Mouse (Mus musculus) forebrain, embryonic 14.5 days (tissue): ENCODE measurements around the gene Pcbd1. TPM values are rescaled to one million over a fixed set of nuclear protein-coding genes. Genes with fewer than 3 reads are reported as not detected.

Experiments used
- ATAC-seq: fragments of 200-750 bp; cut with Nextera tagmentation; 2 replicates; pipeline ENCODE4 v1.8.0; 2017; ENCODE audit warnings: mild to moderate bottlenecking, moderate library complexity
- DNase-seq: peaks from one replicate; pipeline ENCODE4 v3.0.0-alpha.2; 2015; ENCODE audit warnings: low spot score
- H3K27ac ChIP-seq: fragments of 300-500 bp; sonication (generic); 2 replicates; pipeline ENCODE4 v1.5.1; 2014; ENCODE audit warnings: low read depth, mild to moderate bottlenecking, control low read depth, low read length, moderate library complexity
- H3K27me3 ChIP-seq: fragments of 300-500 bp; sonication (generic); replicated peaks from 2 replicates; pipeline ENCODE4 v1.6.1; 2014; ENCODE audit warnings: low read length, control low read depth, mixed read lengths; ENCODE audit not compliant: control insufficient read depth, insufficient read depth
- H3K36me3 ChIP-seq: fragments of 300-500 bp; sonication (generic); 2 replicates; pipeline ENCODE4 v1.6.1; 2014; ENCODE audit warnings: low read length, control low read depth; ENCODE audit not compliant: control insufficient read depth, insufficient read depth
- H3K4me1 ChIP-seq: fragments of 300-500 bp; sonication (generic); 2 replicates; pipeline ENCODE4 v1.6.1; 2014; ENCODE audit warnings: antibody characterized with exemption, low read length, control low read depth; ENCODE audit not compliant: control insufficient read depth, insufficient read depth
- H3K4me2 ChIP-seq: fragments of 300-500 bp; sonication (generic); 2 replicates; pipeline ENCODE4 v1.6.1; 2014; ENCODE audit warnings: mild to moderate bottlenecking, control low read depth, low read length
- H3K4me3 ChIP-seq: fragments of 300-500 bp; sonication (generic); 2 replicates; pipeline ENCODE4 v1.5.1; 2014; ENCODE audit warnings: low read depth, low read length, control low read depth
- H3K9ac ChIP-seq: fragments of 300-500 bp; sonication (generic); 2 replicates; pipeline ENCODE4 v1.6.1; 2014; ENCODE audit warnings: mild to moderate bottlenecking, low read length, control low read depth, moderate library complexity
- H3K9me3 ChIP-seq: fragments of 300-500 bp; sonication (generic); replicated peaks from 2 replicates; pipeline ENCODE4 v1.6.1; 2016; ENCODE audit warnings: low read length, control low read depth, mixed read lengths; ENCODE audit not compliant: control insufficient read depth
- WGBS: fragments of 180-500 bp; shearing (Covaris S2); extraction: QIAGEN DNeasy Blood & Tissue Kit; methylation state at CpG from one replicate; pipeline ENCODE4 v1.1.7; 2014; 5-methylcytosine and 5-hydroxymethylcytosine counted together
- polyA plus RNA-seq: library from polyadenylated mRNA; unstranded; fragments of >200 nt; fragmentation: Nextera tagmentation; extraction: Ambion mirVana; gene quantifications from 2 replicates; pipeline ENCODE4 v1.2.1, GENCODE M21; 2014

The Pcbd1 gene
- polyA plus RNA-seq, 1 experiment from 2014 or later: 25.5 TPM

DNA sequence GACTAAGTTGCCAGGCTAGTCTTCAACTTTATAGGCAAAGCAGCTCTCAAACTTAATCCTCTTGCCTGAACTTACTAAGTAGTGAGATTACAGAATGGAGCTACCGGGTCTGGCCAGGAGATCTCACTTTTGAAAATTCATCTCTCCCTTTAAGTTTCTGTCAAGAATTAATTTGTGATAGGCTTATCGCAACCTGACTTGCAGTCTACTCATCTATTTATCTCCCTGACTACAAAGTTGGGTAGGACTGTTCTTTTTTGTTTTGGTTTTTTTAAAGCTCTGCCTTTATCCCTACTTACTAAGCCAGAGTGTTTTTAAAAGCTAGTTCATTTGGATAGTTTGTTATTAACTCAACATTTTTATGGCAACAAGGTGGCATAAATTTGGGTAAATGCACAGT is 35.3 kb downstream of the Pcbd1 start:
- H3K36me3 ChIP-seq: peaks cover 19% of the 10 kb centered on the region

DNA sequence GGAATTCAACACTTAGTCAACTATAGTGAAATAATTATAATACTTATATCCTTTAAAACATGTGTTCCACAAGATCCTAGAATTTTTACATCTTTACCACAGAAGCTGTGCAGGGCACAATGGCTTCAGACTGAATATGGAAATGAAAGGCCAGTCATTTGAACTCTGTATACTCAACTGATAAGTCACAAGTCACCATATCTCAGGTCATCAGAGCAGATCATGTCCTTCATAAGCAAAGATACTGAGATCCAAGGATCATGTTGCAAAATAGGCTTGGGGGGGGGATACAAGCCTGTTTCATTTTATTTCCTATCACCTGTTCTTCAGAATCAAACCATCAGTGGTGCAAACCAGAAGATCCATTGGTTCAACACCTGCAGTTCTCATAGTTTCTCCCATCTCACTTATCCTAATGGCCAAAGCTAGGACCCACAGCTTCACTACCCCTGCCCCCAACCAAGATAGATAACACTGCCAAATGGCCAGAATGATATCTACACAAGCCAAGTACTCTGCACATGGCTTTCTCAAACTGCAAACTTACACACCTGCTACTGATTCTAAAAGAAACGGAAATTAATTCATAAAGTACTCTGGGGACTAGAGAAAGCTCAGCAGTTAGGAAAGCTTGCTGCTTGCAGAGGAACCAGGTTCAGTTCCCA is 39.7 kb downstream of the Pcbd1 start:
- no peak for ATAC-seq
- peaks cover 5% of the 10 kb centered on the region; the same call in 1 of the 2 replicates for H3K36me3 ChIP-seq
- no peak overlapping the region for H3K4me3 ChIP-seq
- no peaks in the 10 kb centered on the region for H3K4me1 ChIP-seq
- H3K4me2 ChIP-seq: no peak overlapping the region
- 91% methylated on average over 1 of the region's 1 CpGs for WGBS
- no peaks in the 10 kb centered on the region for H3K9me3 ChIP-seq
- H3K27me3 ChIP-seq: no peaks in the 10 kb centered on the region
- no peak overlapping the region for H3K27ac ChIP-seq
- H3K9ac ChIP-seq: no peak overlapping the region
- no peak for DNase-seq

More for the DNA sequence above, 35.3 kb downstream of the Pcbd1 start:
- ATAC-seq: no peak
- no peak for DNase-seq
- Histone ChIP-seq H3K4me3 (no peak overlapping the region), H3K9me3 (no peaks in the 10 kb centered on the region), H3K27me3 (no peaks in the 10 kb centered on the region), H3K4me2 (no peak overlapping the region), H3K27ac (no peak overlapping the region), H3K4me1 (no peaks in the 10 kb centered on the region), H3K9ac (no peak overlapping the region)
- WGBS: 96% methylated on average over 2 of the region's 2 CpGs

GRCm38 (mm10) chr10:61130959-61131358 is 41.8 kb downstream of the Pcbd1 start:
- DNase-seq (no peak), ATAC-seq (no peak)
- H3K4me2 ChIP-seq: no peak overlapping the region
- no peaks in the 10 kb centered on the region for H3K4me1 ChIP-seq
- H3K9me3 ChIP-seq: no peaks in the 10 kb centered on the region
- peaks cover 5% of the 10 kb centered on the region; the same call in 1 of the 2 replicates for H3K36me3 ChIP-seq
- H3K27me3 ChIP-seq: no peaks in the 10 kb centered on the region
- WGBS: 77% methylated on average over 3 of the region's 3 CpGs
- H3K4me3 ChIP-seq: no peak overlapping the region
- no peak overlapping the region for H3K9ac ChIP-seq
- no peak overlapping the region for H3K27ac ChIP-seq

- 68% methylated on average over 4 of the region's 4 CpGs for WGBS
- ATAC-seq: no peak
These were observed 44.9 kb downstream of the Pcbd1 start for GRCm38 (mm10) chr10:61134041-61134440.

GRCm38 (mm10) chr10:61135226-61135839 is 46.2 kb downstream of the Pcbd1 start:
- H3K4me3 ChIP-seq: no peak overlapping the region
- DNase-seq (no peak), ATAC-seq (no peak)
- no peaks in the 10 kb centered on the region for H3K27me3 ChIP-seq
- 73% methylated on average over 3 of the region's 3 CpGs for WGBS
- no peak overlapping the region for H3K27ac ChIP-seq
- no peak overlapping the region for H3K9ac ChIP-seq
- H3K36me3 ChIP-seq: peaks cover 14% of the 10 kb centered on the region
- H3K4me1 ChIP-seq: no peaks in the 10 kb centered on the region
- no peaks in the 10 kb centered on the region for H3K9me3 ChIP-seq
- H3K4me2 ChIP-seq: no peak overlapping the region

More at GRCm38 (mm10) chr10:61134041-61134440, 44.9 kb downstream of the Pcbd1 start:
- H3K9me3 ChIP-seq: no peaks in the 10 kb centered on the region
- no peak overlapping the region for H3K4me3 ChIP-seq
- no peak overlapping the region for H3K9ac ChIP-seq
- H3K4me2 ChIP-seq: no peak overlapping the region
- no peak for DNase-seq
- H3K27me3 ChIP-seq: no peaks in the 10 kb centered on the region
- peaks cover 10% of the 10 kb centered on the region; the same call in 1 of the 2 replicates for H3K36me3 ChIP-seq
- H3K4me1 ChIP-seq: no peaks in the 10 kb centered on the region
- no peak overlapping the region for H3K27ac ChIP-seq

DNA sequence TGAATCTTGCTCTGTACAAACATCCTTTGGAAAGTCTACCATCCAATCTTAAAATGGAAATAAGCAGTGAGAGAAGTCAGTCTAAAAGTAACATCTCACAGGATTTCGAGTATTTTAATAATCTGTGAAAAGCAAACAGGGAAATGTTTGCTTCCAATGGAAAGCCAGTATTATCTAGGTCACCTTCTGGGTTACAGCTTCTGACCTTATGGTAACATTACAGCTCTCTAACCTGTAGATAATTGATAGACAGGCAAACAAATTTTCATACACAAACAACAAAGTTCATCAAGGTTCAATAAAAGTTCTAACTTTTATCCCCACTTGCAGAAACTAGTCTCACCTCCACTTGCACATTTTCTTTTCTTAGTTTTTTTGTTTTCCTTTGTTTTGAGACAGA is 48.4 kb downstream of the Pcbd1 start:
- no peaks in the 10 kb centered on the region for H3K9me3 ChIP-seq
- no peak overlapping the region for H3K27ac ChIP-seq
- H3K9ac ChIP-seq: no peak overlapping the region
- DNase-seq (no peak), ATAC-seq (no peak)
- no peaks in the 10 kb centered on the region for H3K27me3 ChIP-seq
- H3K4me2 ChIP-seq: no peak overlapping the region
- no peaks in the 10 kb centered on the region for H3K4me1 ChIP-seq
- 84% methylated on average over 1 of the region's 1 CpGs for WGBS
- no peak overlapping the region for H3K4me3 ChIP-seq
- peaks cover 12% of the 10 kb centered on the region for H3K36me3 ChIP-seq

- Histone ChIP-seq H3K36me3 (peaks cover 7% of the 10 kb centered on the region), H3K4me3 (no peak overlapping the region), H3K4me1 (peaks cover 7% of the 10 kb centered on the region; the same call in 1 of the 2 replicates), H3K27me3 (no peaks in the 10 kb centered on the region), H3K4me2 (no peak overlapping the region), H3K9ac (no peak overlapping the region), H3K9me3 (no peaks in the 10 kb centered on the region), H3K27ac (no peak overlapping the region)
- WGBS: 91% methylated on average over 2 of the region's 2 CpGs
- DNase-seq (no peak), ATAC-seq (no peak)
These were observed 54.2 kb downstream of the Pcbd1 start for GRCm38 (mm10) chr10:61143343-61143742.
